Mouse (Mus musculus): ENCODE data around the gene Adrm1. TPM values are rescaled to one million over a fixed set of nuclear protein-coding genes. Genes with fewer than 3 reads are reported as not detected.

The Adrm1 gene
- 195 and 198 TPM in 2 replicates for polyA plus RNA-seq (2014; fragmentation: Nextera tagmentation; extraction: Ambion mirVana)

DNA sequence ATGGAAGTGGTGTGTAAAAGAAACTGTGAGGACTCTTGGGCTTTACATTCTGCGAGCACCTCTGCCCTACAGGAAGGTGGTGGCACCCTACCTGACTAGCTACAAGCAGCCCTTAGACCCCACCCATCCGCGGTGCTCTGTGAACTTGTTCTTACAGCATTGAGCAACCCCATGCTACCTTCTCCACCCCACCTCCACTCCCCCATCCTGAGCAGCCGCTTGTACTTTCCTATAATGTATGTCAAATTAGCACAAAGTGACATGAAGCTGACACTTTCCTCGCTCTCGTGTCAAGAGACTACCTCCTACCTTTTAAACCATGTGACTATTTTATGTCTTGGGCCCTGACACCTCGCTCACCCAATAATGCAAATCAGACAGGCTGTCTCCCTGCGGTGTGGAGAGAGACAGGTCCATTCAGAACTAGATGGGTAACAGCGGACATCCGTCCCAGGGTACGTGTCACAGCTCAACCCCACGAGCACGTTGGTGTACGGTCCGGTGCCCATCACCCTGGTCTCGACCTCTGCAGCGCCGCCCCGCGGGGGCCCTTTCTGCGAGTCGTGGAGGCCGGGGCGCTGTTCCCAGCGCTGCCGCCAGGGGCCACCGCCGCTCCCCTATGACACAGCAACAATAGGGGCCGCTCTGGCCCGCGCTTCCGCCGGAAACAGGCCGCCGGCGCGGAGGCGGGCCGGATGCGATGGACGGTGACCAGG lies at the start of gene Adrm1:
TSS of gene Adrm1 (plus strand) at position 680 of the 716 bp plus-strand sequence.
- WGBS, result 5% methylated on average over 40 of the region's 41 CpGs
- Histone ChIP-seq H3K4me3 (ENCODE audit: low read depth, low read length) (peak within 1 kb of the TSS; percentile 98), H3K9ac (ENCODE audit: low read length) (peak within 1 kb of the TSS; percentile 94), H3K27me3 (ENCODE audit: control insufficient read depth, insufficient read depth, low read length) (no peaks in the 10 kb centered on the region), H3K36me3 (ENCODE audit: control insufficient read depth, insufficient read depth, low read length) (peaks cover 6% of the 10 kb centered on the region), H3K27ac (ENCODE audit: low read depth, low read length) (peak within 1 kb of the TSS; percentile 88), H3K4me1 (ENCODE audit: control insufficient read depth, insufficient read depth, low read length) (peaks cover 12% of the 10 kb centered on the region; the same call in 1 of the 2 replicates), H3K9me3 (ENCODE audit: control insufficient read depth, low read length) (no peaks in the 10 kb centered on the region), H3K4me2 (ENCODE audit: low read depth) (peak within 1 kb of the TSS; percentile 99)
- peak; percentile 99 for DNase-seq (ENCODE audit: low spot score)
- ATAC-seq (ENCODE audit: insufficient read depth, low FRiP score, low TSS enrichment), result peak; percentile 98

DNA sequence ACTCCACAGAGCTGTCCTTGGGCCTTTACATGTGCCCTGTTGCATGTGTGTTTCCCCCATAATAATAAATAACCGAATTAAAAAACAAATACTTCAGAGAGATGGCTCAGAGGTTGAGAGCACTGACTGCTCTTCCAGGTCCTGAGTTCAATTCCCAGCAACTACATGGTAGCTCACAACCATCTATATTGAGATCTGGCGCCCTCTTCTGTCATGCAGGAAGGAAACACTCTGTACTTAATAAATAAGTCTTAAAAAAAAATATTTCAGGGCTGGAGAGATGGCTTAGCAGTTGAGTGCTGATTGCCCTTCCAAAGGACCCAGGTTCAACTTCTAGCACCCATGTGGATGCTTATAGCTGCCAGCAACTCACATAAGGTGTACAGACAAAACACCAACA lies 47.1 kb upstream of the Adrm1 start:
- Histone ChIP-seq H3K4me1 (ENCODE audit: control insufficient read depth, insufficient read depth, low read length) (peaks cover 22% of the 10 kb centered on the region), H3K4me3 (ENCODE audit: low read depth, low read length) (no peak overlapping the region), H3K27ac (ENCODE audit: low read depth, low read length) (no peak overlapping the region), H3K9ac (ENCODE audit: low read length) (no peak overlapping the region), H3K9me3 (ENCODE audit: control insufficient read depth, low read length) (no peaks in the 10 kb centered on the region), H3K4me2 (ENCODE audit: low read depth) (no peak overlapping the region), H3K36me3 (ENCODE audit: control insufficient read depth, insufficient read depth, low read length) (no peaks in the 10 kb centered on the region), H3K27me3 (ENCODE audit: control insufficient read depth, insufficient read depth, low read length) (no peaks in the 10 kb centered on the region)
- DNase-seq (ENCODE audit: low spot score), result no peak
- no peak for ATAC-seq (ENCODE audit: insufficient read depth, low FRiP score, low TSS enrichment)
- WGBS, result 86% methylated on average over 2 of the region's 2 CpGs

DNA sequence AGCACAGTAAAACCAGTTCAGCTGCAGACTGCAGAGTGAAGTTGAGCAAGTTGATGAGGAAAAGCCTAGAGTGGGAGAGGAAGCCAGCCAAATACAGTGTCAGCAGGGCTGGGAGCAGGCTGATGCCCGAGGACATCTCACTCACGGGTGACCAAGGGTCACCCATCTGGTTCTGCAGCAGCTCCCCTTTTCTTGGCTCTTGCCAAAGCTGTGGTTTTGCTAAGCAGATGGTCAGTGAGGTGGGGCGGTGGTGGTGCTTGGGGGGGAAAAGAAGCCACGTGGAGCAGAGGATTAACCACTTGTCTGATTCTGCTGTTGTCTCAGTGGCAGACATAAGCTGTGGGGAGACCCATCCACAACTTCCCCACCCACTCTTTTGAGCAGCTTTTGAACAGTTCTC lies 45.1 kb upstream of the Adrm1 start:
- H3K9ac ChIP-seq (ENCODE audit: low read length), result no peak overlapping the region
- DNase-seq (ENCODE audit: low spot score), result no peak
- no peak overlapping the region for H3K4me3 ChIP-seq (ENCODE audit: low read depth, low read length)
- no peaks in the 10 kb centered on the region for H3K27me3 ChIP-seq (ENCODE audit: control insufficient read depth, insufficient read depth, low read length)
- WGBS, result 14% methylated on average over 4 of the region's 4 CpGs
- ATAC-seq (ENCODE audit: insufficient read depth, low FRiP score, low TSS enrichment), result no peak
- H3K4me2 ChIP-seq (ENCODE audit: low read depth), result no peak overlapping the region
- H3K4me1 ChIP-seq (ENCODE audit: control insufficient read depth, insufficient read depth, low read length), result peaks cover 15% of the 10 kb centered on the region; the same call in 1 of the 2 replicates
- H3K9me3 ChIP-seq (ENCODE audit: control insufficient read depth, low read length), result no peaks in the 10 kb centered on the region
- H3K27ac ChIP-seq (ENCODE audit: low read depth, low read length), result 0 out of 2 replicates have a peak overlapping the region, but pooled peaks have one; percentile 20
- H3K36me3 ChIP-seq (ENCODE audit: control insufficient read depth, insufficient read depth, low read length), result no peaks in the 10 kb centered on the region

DNA sequence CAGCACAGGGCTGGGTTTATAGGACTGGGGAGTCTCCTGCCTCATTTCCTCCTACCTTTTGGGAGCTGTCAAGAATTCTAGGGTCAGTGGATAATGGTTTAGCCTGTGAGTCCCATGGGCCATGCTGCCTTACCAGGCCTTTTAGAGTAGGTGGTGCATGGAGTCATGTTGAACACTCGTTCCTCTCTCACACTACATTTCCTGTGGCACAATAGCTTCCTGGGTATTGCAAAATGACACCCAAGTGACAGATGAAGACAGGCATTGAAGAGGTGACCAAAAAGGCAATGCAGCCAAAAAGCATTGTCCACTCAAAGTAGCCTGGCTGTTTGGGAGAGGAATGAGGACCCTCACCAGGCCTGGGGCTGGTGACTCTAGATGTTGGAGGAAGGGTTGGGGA lies 43.6 kb upstream of the Adrm1 start:
- Histone ChIP-seq H3K36me3 (ENCODE audit: control insufficient read depth, insufficient read depth, low read length) (no peaks in the 10 kb centered on the region), H3K4me2 (ENCODE audit: low read depth) (no peak overlapping the region), H3K27me3 (ENCODE audit: control insufficient read depth, insufficient read depth, low read length) (no peaks in the 10 kb centered on the region), H3K27ac (ENCODE audit: low read depth, low read length) (no peak overlapping the region), H3K4me3 (ENCODE audit: low read depth, low read length) (no peak overlapping the region), H3K9ac (ENCODE audit: low read length) (no peak overlapping the region), H3K4me1 (ENCODE audit: control insufficient read depth, insufficient read depth, low read length) (peaks cover 15% of the 10 kb centered on the region; the same call in 1 of the 2 replicates), H3K9me3 (ENCODE audit: control insufficient read depth, low read length) (no peaks in the 10 kb centered on the region)
- ATAC-seq (ENCODE audit: insufficient read depth, low FRiP score, low TSS enrichment) (no peak), DNase-seq (ENCODE audit: low spot score) (no peak)
- 56% methylated on average over 1 of the region's 1 CpGs for WGBS

DNA sequence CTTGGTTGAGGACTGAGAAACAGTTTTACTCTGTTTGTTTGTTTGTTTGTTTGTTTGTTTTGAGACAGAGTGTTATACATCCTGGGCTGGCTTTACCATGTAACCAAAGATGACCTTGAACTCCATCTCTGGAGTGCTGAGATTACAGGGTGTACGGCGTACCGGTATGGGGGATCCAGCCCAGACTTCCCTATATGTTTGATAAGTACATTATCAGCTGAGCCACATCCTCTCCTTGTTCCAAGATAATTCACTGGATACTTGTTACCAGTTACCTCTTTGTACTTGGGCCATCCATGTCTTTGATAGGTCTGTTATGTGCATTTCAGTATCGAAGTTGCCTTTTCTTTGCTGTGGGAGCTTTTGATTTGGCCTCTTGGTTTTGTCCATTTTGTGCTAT lies 38.1 kb upstream of the Adrm1 start:
- Histone ChIP-seq H3K27me3 (ENCODE audit: control insufficient read depth, insufficient read depth, low read length) (no peaks in the 10 kb centered on the region), H3K4me2 (ENCODE audit: low read depth) (no peak overlapping the region), H3K4me1 (ENCODE audit: control insufficient read depth, insufficient read depth, low read length) (no peaks in the 10 kb centered on the region), H3K4me3 (ENCODE audit: low read depth, low read length) (no peak overlapping the region), H3K9me3 (ENCODE audit: control insufficient read depth, low read length) (no peaks in the 10 kb centered on the region), H3K9ac (ENCODE audit: low read length) (no peak overlapping the region), H3K36me3 (ENCODE audit: control insufficient read depth, insufficient read depth, low read length) (no peaks in the 10 kb centered on the region), H3K27ac (ENCODE audit: low read depth, low read length) (no peak overlapping the region)
- no peak for ATAC-seq (ENCODE audit: insufficient read depth, low FRiP score, low TSS enrichment)
- WGBS, result 97% methylated on average over 4 of the region's 4 CpGs
- DNase-seq (ENCODE audit: low spot score), result no peak

DNA sequence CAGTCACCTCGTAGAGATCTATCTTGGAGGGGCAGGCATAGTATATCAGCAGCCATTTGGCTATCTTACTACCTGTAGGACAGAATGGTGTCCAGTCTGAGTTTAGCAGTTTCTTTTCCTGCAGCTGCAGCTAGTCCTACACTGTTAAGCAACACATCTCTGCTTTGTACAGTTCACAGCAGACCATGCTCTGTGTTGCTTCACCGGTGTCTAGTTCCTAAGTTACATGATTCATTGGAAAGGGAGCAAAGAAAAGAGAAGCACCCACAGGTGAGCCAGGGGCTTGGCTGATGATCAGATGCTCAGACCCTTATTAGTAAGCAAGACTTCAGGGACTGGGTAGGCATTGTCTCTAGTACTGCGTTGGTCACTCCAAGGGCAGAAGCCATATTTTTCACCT lies 37.4 kb upstream of the Adrm1 start:
- Histone ChIP-seq H3K27ac (ENCODE audit: low read depth, low read length) (no peak overlapping the region), H3K36me3 (ENCODE audit: control insufficient read depth, insufficient read depth, low read length) (no peaks in the 10 kb centered on the region), H3K27me3 (ENCODE audit: control insufficient read depth, insufficient read depth, low read length) (no peaks in the 10 kb centered on the region), H3K4me2 (ENCODE audit: low read depth) (no peak overlapping the region), H3K4me3 (ENCODE audit: low read depth, low read length) (no peak overlapping the region), H3K9ac (ENCODE audit: low read length) (no peak overlapping the region), H3K4me1 (ENCODE audit: control insufficient read depth, insufficient read depth, low read length) (no peaks in the 10 kb centered on the region), H3K9me3 (ENCODE audit: control insufficient read depth, low read length) (no peaks in the 10 kb centered on the region)
- WGBS, result 86% methylated on average over 3 of the region's 3 CpGs
- no peak for DNase-seq (ENCODE audit: low spot score)
- ATAC-seq (ENCODE audit: insufficient read depth, low FRiP score, low TSS enrichment), result no peak

DNA sequence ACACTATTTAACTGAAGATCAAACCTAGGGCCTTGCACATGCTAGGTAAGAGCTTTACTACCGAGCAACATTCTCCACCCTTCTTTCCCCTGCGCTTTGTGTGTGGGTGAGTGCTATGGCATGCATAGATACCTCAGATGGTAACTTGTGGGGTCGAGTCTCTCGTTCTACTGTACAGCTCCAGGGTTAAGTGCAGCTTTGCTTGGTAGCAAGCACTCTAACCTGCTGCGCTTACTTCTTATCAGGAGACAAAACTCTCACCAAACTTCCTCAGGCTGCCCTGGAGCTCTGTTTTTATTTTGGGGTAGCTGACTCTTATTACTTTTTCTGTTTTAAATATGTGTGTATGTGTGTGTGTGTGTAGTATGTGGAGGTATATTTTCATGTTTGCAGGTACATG lies 35.9 kb upstream of the Adrm1 start:
- no peak for DNase-seq (ENCODE audit: low spot score)
- Histone ChIP-seq H3K36me3 (ENCODE audit: control insufficient read depth, insufficient read depth, low read length) (no peaks in the 10 kb centered on the region), H3K27ac (ENCODE audit: low read depth, low read length) (no peak overlapping the region), H3K4me3 (ENCODE audit: low read depth, low read length) (no peak overlapping the region), H3K27me3 (ENCODE audit: control insufficient read depth, insufficient read depth, low read length) (no peaks in the 10 kb centered on the region), H3K9me3 (ENCODE audit: control insufficient read depth, low read length) (no peaks in the 10 kb centered on the region), H3K9ac (ENCODE audit: low read length) (no peak overlapping the region), H3K4me2 (ENCODE audit: low read depth) (no peak overlapping the region), H3K4me1 (ENCODE audit: control insufficient read depth, insufficient read depth, low read length) (no peaks in the 10 kb centered on the region)
- WGBS, result 86% methylated on average over 5 of the region's 5 CpGs
- no peak for ATAC-seq (ENCODE audit: insufficient read depth, low FRiP score, low TSS enrichment)

DNA sequence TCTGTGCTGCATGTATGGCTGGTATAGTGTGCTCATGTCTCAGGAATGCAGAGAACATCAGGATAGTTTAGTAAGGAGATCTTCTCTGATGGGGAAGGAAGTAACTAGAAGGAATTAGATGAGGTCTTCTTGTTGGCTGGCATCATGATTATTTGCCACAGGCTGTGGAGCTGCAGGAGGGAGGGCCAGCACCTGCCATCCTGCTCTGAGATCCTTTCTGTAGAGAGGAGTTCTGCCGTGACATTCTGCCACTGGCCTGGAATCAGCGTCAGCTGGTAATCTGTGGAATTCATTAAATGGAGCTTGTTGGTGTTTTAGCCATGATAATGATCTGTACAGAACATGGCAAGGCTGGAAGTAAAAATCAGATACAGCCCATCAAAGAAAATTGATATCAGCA lies 25.2 kb upstream of the Adrm1 start:
- no peak for DNase-seq (ENCODE audit: low spot score)
- H3K9ac ChIP-seq (ENCODE audit: low read length), result no peak overlapping the region
- H3K9me3 ChIP-seq (ENCODE audit: control insufficient read depth, low read length), result no peaks in the 10 kb centered on the region
- H3K27ac ChIP-seq (ENCODE audit: low read depth, low read length), result no peak overlapping the region
- WGBS, result 88% methylated on average over 2 of the region's 2 CpGs
- H3K4me1 ChIP-seq (ENCODE audit: control insufficient read depth, insufficient read depth, low read length), result no peaks in the 10 kb centered on the region
- H3K36me3 ChIP-seq (ENCODE audit: control insufficient read depth, insufficient read depth, low read length), result no peaks in the 10 kb centered on the region; the same call in 1 of the 2 replicates
- H3K27me3 ChIP-seq (ENCODE audit: control insufficient read depth, insufficient read depth, low read length), result no peaks in the 10 kb centered on the region
- no peak for ATAC-seq (ENCODE audit: insufficient read depth, low FRiP score, low TSS enrichment)
- H3K4me2 ChIP-seq (ENCODE audit: low read depth), result no peak overlapping the region
- no peak overlapping the region for H3K4me3 ChIP-seq (ENCODE audit: low read depth, low read length)

DNA sequence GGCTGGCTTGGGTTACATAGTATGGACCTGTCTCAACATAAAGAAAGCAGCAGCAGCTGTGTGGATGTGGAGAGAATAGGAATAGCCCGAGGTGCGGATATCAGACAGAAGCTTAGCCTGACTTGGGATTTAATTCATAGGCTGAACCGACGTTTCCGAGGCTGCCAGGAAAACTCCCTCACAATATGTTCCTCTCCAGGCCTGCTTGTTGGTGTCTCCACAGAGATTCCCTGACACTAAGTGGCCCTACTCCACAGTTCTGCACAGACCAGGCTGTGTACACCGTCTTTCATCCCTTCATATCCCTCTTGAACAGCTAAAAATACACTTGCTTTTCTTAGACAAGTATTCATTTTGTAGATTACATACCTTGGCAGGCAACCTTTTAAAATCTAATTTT lies 23.9 kb upstream of the Adrm1 start:
- DNase-seq (ENCODE audit: low spot score), result no peak
- H3K4me2 ChIP-seq (ENCODE audit: low read depth), result no peak overlapping the region
- no peak for ATAC-seq (ENCODE audit: insufficient read depth, low FRiP score, low TSS enrichment)
- no peaks in the 10 kb centered on the region for H3K4me1 ChIP-seq (ENCODE audit: control insufficient read depth, insufficient read depth, low read length)
- no peak overlapping the region for H3K27ac ChIP-seq (ENCODE audit: low read depth, low read length)
- no peak overlapping the region for H3K4me3 ChIP-seq (ENCODE audit: low read depth, low read length)
- H3K36me3 ChIP-seq (ENCODE audit: control insufficient read depth, insufficient read depth, low read length), result no peaks in the 10 kb centered on the region; the same call in 1 of the 2 replicates
- WGBS, result 94% methylated on average over 6 of the region's 6 CpGs
- no peak overlapping the region for H3K9ac ChIP-seq (ENCODE audit: low read length)
- H3K9me3 ChIP-seq (ENCODE audit: control insufficient read depth, low read length), result no peaks in the 10 kb centered on the region
- no peaks in the 10 kb centered on the region for H3K27me3 ChIP-seq (ENCODE audit: control insufficient read depth, insufficient read depth, low read length)
